Mouse (Mus musculus) CH12.LX (cell line): Measurements from ENCODE around the gene Tshb. TPM values are rescaled to one million over a fixed set of nuclear protein-coding genes. Genes with fewer than 3 reads are reported as not detected.

ENCODE experiments used
- DNase-seq: peaks from one replicate; pipeline ENCODE4 v3.0.0-alpha.2; 2013; ENCODE audit errors: extremely low read depth
- H3K27ac ChIP-seq: 2 replicates; pipeline ENCODE4 v1.5.1; 2012; ENCODE audit warnings: low read depth, mild to moderate bottlenecking, control low read depth, moderate library complexity; ENCODE audit not compliant: insufficient read depth
- H3K27me3 ChIP-seq: replicated peaks from 2 replicates; pipeline ENCODE3; 2012; ENCODE audit warnings: inconsistent platforms
- H3K36me3 ChIP-seq, 2 experiments: replicated peaks in 1 of 2; 2 replicates each; pipeline versions ENCODE3 to v1.6.1; 2012; ENCODE audit warnings: inconsistent platforms in 1 of 2, low read length in 1 of 2, mild to moderate bottlenecking in 1 of 2, mixed read lengths in 1 of 2, moderate library complexity in 1 of 2; ENCODE audit not compliant: control insufficient read depth in 1 of 2, insufficient read depth in 1 of 2
- H3K4me1 ChIP-seq, 2 experiments: 2 replicates each; pipeline ENCODE4 v1.6.1; 2012; ENCODE audit warnings: inconsistent platforms in 1 of 2, moderate library complexity in 1 of 2; ENCODE audit not compliant: insufficient read depth in 2 of 2, control insufficient read depth in 1 of 2
- H3K4me2 ChIP-seq: 2 replicates; pipeline ENCODE4 v1.6.1; 2012; ENCODE audit warnings: low read depth, mild to moderate bottlenecking, control low read depth; ENCODE audit not compliant: poor library complexity, insufficient read depth, severe bottlenecking
- H3K4me3 ChIP-seq, 3 experiments: fragments of 150-350 bp in 1 of 3; sonication (generic) in 1 of 3; replicated peaks in 1 of 3; 2 replicates each; pipeline versions ENCODE3 to v1.5.1; 2011 to 2012; ENCODE audit warnings: low read depth in 2 of 3, low read length in 2 of 3, mild to moderate bottlenecking in 2 of 3, moderate library complexity in 2 of 3, control low read depth in 1 of 3, improper control_type of control experiment in 1 of 3, inconsistent platforms in 1 of 3, mixed read lengths in 1 of 3; ENCODE audit not compliant: poor library complexity in 1 of 3
- H3K79me2 ChIP-seq: replicated peaks from 2 replicates; pipeline ENCODE4 v1.6.1; 2012; ENCODE audit warnings: mild to moderate bottlenecking, moderate library complexity; ENCODE audit not compliant: control insufficient read depth, poor library complexity, insufficient read depth, severe bottlenecking; ENCODE audit errors: extremely low read depth
- H3K9ac ChIP-seq: 2 replicates; pipeline ENCODE4 v1.6.1; 2012; ENCODE audit warnings: low read depth, mild to moderate bottlenecking, control low read depth, moderate library complexity; ENCODE audit not compliant: insufficient read depth
- H3K9me3 ChIP-seq: replicated peaks from 2 replicates; pipeline ENCODE3; 2012; ENCODE audit warnings: low read length, inconsistent platforms, mixed read lengths
- CTCF ChIP-seq, 2 experiments: IDR thresholded peaks in 1 of 2; conservative IDR thresholded peaks in 1 of 2; 2 replicates each; pipeline ENCODE4 v1.5.1; 2011 to 2012; ENCODE audit warnings: low read depth in 2 of 2, low read length in 2 of 2, improper control_type of control experiment in 1 of 2, inconsistent platforms in 1 of 2, mild to moderate bottlenecking in 1 of 2, moderate library complexity in 1 of 2
- HCFC1 ChIP-seq: IDR thresholded peaks from 2 replicates; pipeline ENCODE4 v1.6.1; 2012; ENCODE audit warnings: low read depth, mild to moderate bottlenecking, inconsistent platforms, low read length, improper control_type of control experiment
- MAZ ChIP-seq: IDR thresholded peaks from 2 replicates; pipeline ENCODE4 v1.6.1; 2012; ENCODE audit warnings: low read depth, mild to moderate bottlenecking, inconsistent platforms, low read length, improper control_type of control experiment, moderate library complexity
- MXI1 ChIP-seq: IDR thresholded peaks from 2 replicates; pipeline ENCODE4 v1.6.1; 2011; ENCODE audit warnings: mild to moderate bottlenecking, low read depth, low read length, improper control_type of control experiment
- NRF1 ChIP-seq: IDR thresholded peaks from 2 replicates; pipeline ENCODE4 v1.6.1; 2014; ENCODE audit warnings: low read depth, mild to moderate bottlenecking, inconsistent platforms, low read length, improper control_type of control experiment, moderate library complexity
- RCOR1 ChIP-seq: conservative IDR thresholded peaks from 2 replicates; pipeline ENCODE4 v1.6.1; 2012; ENCODE audit warnings: low read depth, mild to moderate bottlenecking, inconsistent platforms, low read length, improper control_type of control experiment
- TCF12 ChIP-seq: IDR thresholded peaks from 2 replicates; pipeline ENCODE4 v1.6.1; 2014; ENCODE audit warnings: low read depth, mild to moderate bottlenecking, inconsistent platforms, low read length, improper control_type of control experiment
- UBTF ChIP-seq: IDR thresholded peaks from 2 replicates; pipeline ENCODE4 v1.6.1; 2012; ENCODE audit warnings: low read depth, mild to moderate bottlenecking, inconsistent platforms, low read length, improper control_type of control experiment, moderate library complexity
- ZKSCAN1 ChIP-seq: IDR thresholded peaks from 2 replicates; pipeline ENCODE4 v1.6.1; 2012; ENCODE audit warnings: low read depth, inconsistent platforms, low read length, improper control_type of control experiment, borderline replicate concordance
- ZMIZ1 ChIP-seq: IDR thresholded peaks from 2 replicates; pipeline ENCODE4 v1.6.1; 2012; ENCODE audit warnings: low read depth, mild to moderate bottlenecking, inconsistent platforms, low read length, improper control_type of control experiment
- dilution Hi-C: fragments of 300-500 bp; cut with MboI; formaldehyde crosslinking; loops from 2 replicates; pipeline ENCODE4 v1.14.3; 2020; ENCODE audit warnings: low sequenced_read_pairs; ENCODE audit not compliant: extremely low pct_unique_long_range_greater_than_20kb, extremely low pct_ligation_motif_present
- in situ Hi-C: fragments of 300-500 bp; cut with MboI; formaldehyde crosslinking; loops from 3 replicates; pipeline ENCODE4 v1.14.3; 2019; ENCODE audit warnings: low sequenced_read_pairs, low pct_ligation_motif_present, low pct_unique_long_range_greater_than_20kb, mixed read lengths
- polyA plus RNA-seq: library from polyadenylated mRNA; unstranded; fragments of >175 nt; gene quantifications from 2 replicates; pipeline ENCODE4 v1.2.1, GENCODE M21; 2012; ENCODE audit warnings: low read depth; ENCODE audit not compliant: insufficient read length
- total RNA-seq, 2 experiments: library from RNA; depleted of rRNA; stranded (reverse); fragments of 300-350 nt in 1 of 2; fragments of >200 nt in 1 of 2; gene quantifications; 2 replicates each; pipeline ENCODE4 v1.2.3; 2012 to 2014

Tshb gene
- total and polyA plus RNA-seq, 3 experiments: 0.19 TPM; not detected in 2

- TF ChIP-seq HCFC1 (no peak), ZMIZ1 (no peak), NRF1 (0 out of 2 replicates have a peak, but pooled peaks have one; percentile 24)
- H3K4me1 ChIP-seq: peaks cover 5 to 54% of the 10 kb centered on the region in 2 experiments; a peak in 3 of 4 replicates
- H3K9ac ChIP-seq: no peak overlapping the region
- H3K9me3 ChIP-seq: no peaks in the 10 kb centered on the region
- dilution Hi-C loops: no loop called here
- no peak overlapping the region for H3K4me2 ChIP-seq
- DNase-seq: no peak
- no peaks in the 10 kb centered on the region for H3K36me3 ChIP-seq
- H3K79me2 ChIP-seq: no peaks in the 10 kb centered on the region
- H3K4me3 ChIP-seq: no peak overlapping the region
- no peak overlapping the region for H3K27ac ChIP-seq
- in situ Hi-C loops: no loop called here
- no peaks in the 10 kb centered on the region for H3K27me3 ChIP-seq
These were observed 46.1 kb downstream of the Tshb start for GRCm38 (mm10) chr3:102736436-102736835.

- Histone ChIP-seq H3K27ac (no peak overlapping the region), H3K9ac (no peak overlapping the region), H3K4me3 (peak overlapping the region in 2 of 3 experiments; percentile 16 to 66), H3K4me2 (peak overlapping the region; percentile 92; the same call in 1 of the 2 replicates), H3K4me1 (peaks cover 5 to 59% of the 10 kb centered on the region in 2 experiments; a peak in 3 of 4 replicates), H3K9me3 (no peaks in the 10 kb centered on the region), H3K36me3 (no peaks in the 10 kb centered on the region), H3K27me3 (no peaks in the 10 kb centered on the region), H3K79me2 (no peaks in the 10 kb centered on the region)
- no peak for DNase-seq
- TF ChIP-seq TCF12 (no peak), MXI1 (no peak), UBTF (no peak), ZKSCAN1 (no peak), MAZ (no peak), NRF1 (no peak)
- dilution Hi-C loops: no loop called here
- in situ Hi-C loops: no loop called here
These were observed 46.9 kb downstream of the Tshb start for GRCm38 (mm10) chr3:102735638-102736037.

- H3K4me1 ChIP-seq: peaks cover 6 to 62% of the 10 kb centered on the region in 2 experiments
- H3K27ac ChIP-seq: no peak overlapping the region
- H3K79me2 ChIP-seq: no peaks in the 10 kb centered on the region
- H3K27me3 ChIP-seq: no peaks in the 10 kb centered on the region
- peak; percentile 42 for DNase-seq
- no peaks in the 10 kb centered on the region for H3K36me3 ChIP-seq
- H3K9me3 ChIP-seq: no peaks in the 10 kb centered on the region
- H3K4me3 ChIP-seq: peak overlapping the region; percentile 54 to 66 (median 59)
- peak overlapping the region; percentile 92 for H3K4me2 ChIP-seq
- dilution Hi-C loops: no loop called here
- H3K9ac ChIP-seq: peak overlapping the region; percentile 30; the same call in 1 of the 2 replicates
- peak in 1 of 2 experiments; percentile 27; a peak in 1 of 4 replicates for TF ChIP-seq CTCF (conservative IDR thresholded peaks at IDR 0.05 in 1 of 2, IDR thresholded peaks at IDR 0.05 in 1 of 2; ENCODE audit: low read depth in 2 of 2, low read length in 2 of 2)
- TF ChIP-seq RCOR1: no peak
- TF ChIP-seq UBTF: peak; percentile 68
- TF ChIP-seq, all 38 proteins: peak for 2
- in situ Hi-C loops: no loop called here
These were observed 47.4 kb downstream of the Tshb start for GRCm38 (mm10) chr3:102735031-102735558.
